Mouse (Mus musculus): ENCODE data around the gene Snx1.
A peak's percentile ranks its signal among the peaks of the same experiment; 100 is the strongest.

DNA sequence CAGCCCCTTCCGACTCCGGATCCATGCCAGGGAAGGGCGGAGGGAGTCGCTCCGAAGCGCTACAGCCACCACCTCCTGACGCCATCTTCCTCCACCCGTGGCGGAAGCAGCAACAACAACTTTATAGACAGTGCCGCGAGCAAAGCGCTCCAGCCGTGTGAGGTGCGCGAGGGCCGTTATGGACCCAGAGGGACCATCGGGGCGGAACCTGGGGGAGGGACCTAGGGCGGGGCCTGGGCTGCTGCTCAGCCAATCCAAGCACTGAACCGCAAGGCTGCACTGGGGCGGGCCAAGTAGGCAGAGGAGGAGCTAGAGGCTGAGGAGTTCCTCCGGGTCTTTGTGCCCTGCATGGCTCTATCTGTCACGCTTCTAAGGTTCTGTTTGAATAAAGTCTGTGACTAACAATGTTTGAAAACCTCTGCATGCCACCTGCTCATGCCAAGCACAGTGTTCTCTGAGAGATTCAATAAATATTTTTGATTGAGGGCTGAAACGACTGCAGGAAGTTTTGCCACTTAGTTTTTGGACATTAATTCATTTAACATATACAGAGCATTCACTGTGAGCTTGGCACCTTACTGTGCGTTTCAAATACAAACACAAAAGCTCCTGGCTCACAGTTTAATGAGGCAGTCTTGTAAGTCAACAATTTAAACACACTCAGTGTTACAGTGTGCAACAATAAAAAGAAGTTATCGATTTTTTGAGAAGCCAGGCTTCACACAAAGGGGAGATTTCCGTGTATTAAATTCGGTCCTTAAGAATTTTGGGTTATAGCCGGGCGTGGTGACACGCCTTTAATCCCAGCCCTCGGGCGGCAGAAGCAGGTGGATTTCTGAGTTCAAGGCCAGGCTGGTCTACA lies 1.5 kb downstream of the Snx1 start:
- no peak for TF ChIP-seq CTCF (IDR thresholded peaks at IDR 0.05; ENCODE audit: extremely low read depth, insufficient read depth, insufficient read length, insufficient replicate concordance)
- peak; percentile 94 for TF ChIP-seq POLR2A (IDR thresholded peaks at IDR 0.05; ENCODE audit: low read depth, low read length)
